Mouse (Mus musculus) thymus, adult 2 months (tissue): Measurements from ENCODE around the gene Syce2. TPM values are rescaled to one million over a fixed set of nuclear protein-coding genes. Genes with fewer than 3 reads are reported as not detected.
A peak's percentile ranks its signal among the peaks of the same experiment; 100 is the strongest.
"Not testable (repeated sequence)": the region's sequence is repeated elsewhere in the genome, so short reads cannot be mapped to it uniquely, and the experiment has no call there.

Experiments
- DNase-seq: peaks from one replicate; pipeline ENCODE4 v3.0.0; 2021
- H3K27ac ChIP-seq: fragments of 200-500 bp; 2 replicates; pipeline ENCODE4 v1.5.1; 2012; ENCODE audit warnings: low read length, control low read depth; ENCODE audit not compliant: control insufficient read depth, insufficient read depth
- H3K27me3 ChIP-seq: fragments of 200-500 bp; 2 replicates; pipeline ENCODE4 v1.6.1; 2012; ENCODE audit warnings: mild to moderate bottlenecking, low read length, moderate library complexity, mixed read lengths; ENCODE audit not compliant: control insufficient read depth, insufficient read depth
- H3K36me3 ChIP-seq: fragments of 200-500 bp; 2 replicates; pipeline ENCODE4 v1.6.1; 2012; ENCODE audit warnings: mild to moderate bottlenecking, low read length, moderate library complexity; ENCODE audit not compliant: control insufficient read depth, insufficient read depth
- H3K4me1 ChIP-seq: fragments of 200-500 bp; replicated peaks from 2 replicates; pipeline ENCODE4 v1.6.1; 2012; ENCODE audit warnings: low read length; ENCODE audit not compliant: control insufficient read depth, insufficient read depth
- H3K4me3 ChIP-seq: fragments of 200-500 bp; 2 replicates; pipeline ENCODE4 v1.5.1; 2012; ENCODE audit warnings: mild to moderate bottlenecking, low read length, control low read depth, moderate library complexity; ENCODE audit not compliant: control insufficient read depth, insufficient read depth
- CTCF ChIP-seq: fragments of 200-500 bp; IDR thresholded peaks from 2 replicates; pipeline ENCODE4 v1.5.1; 2012; ENCODE audit warnings: mild to moderate bottlenecking, control low read depth, low read length, moderate library complexity, borderline replicate concordance; ENCODE audit not compliant: control insufficient read depth, poor library complexity, insufficient read depth; ENCODE audit errors: extremely low read depth
- POLR2A ChIP-seq: fragments of 200-500 bp; IDR thresholded peaks from 2 replicates; pipeline ENCODE4 v1.6.1; 2012; ENCODE audit warnings: mild to moderate bottlenecking, low read length, control low read depth, moderate library complexity; ENCODE audit not compliant: control insufficient read depth, poor library complexity, insufficient read depth; ENCODE audit errors: extremely low read depth
- WGBS: fragments of 180-500 bp; shearing (Covaris S2); methylation state at CpG from one replicate; pipeline ENCODE4 v1.1.7; 2018; 5-methylcytosine and 5-hydroxymethylcytosine counted together
- polyA plus RNA-seq: library from polyadenylated mRNA; depleted of rRNA; stranded (reverse); fragments of >200 nt; gene quantifications from 2 replicates; pipeline ENCODE4 v1.2.3, GENCODE M21; 2012; rRNA removed

Gene Syce2
- 9.4 and 11.6 TPM in 2 replicates for polyA plus RNA-seq

GRCm38 (mm10) chr8:84871376-84872308 lies at the start of gene Syce2:
Gene Syce2 (plus strand): TSS chr8:84872111.
- Histone ChIP-seq H3K27me3 (no peaks in the 10 kb centered on the region), H3K27ac (no peak within 1 kb of the TSS), H3K36me3 (peaks cover 17% of the 10 kb centered on the region), H3K4me3 (peak within 1 kb of the TSS; percentile 49), H3K4me1 (peaks cover 16% of the 10 kb centered on the region)
- WGBS: 4% methylated on average over 45 of the region's 46 CpGs
- TF ChIP-seq CTCF (no peak), POLR2A (no peak)
- peak; percentile 84 for DNase-seq

GRCm38 (mm10) chr8:84822723-84823122 lies 49.2 kb upstream of the Syce2 start, which contains the start of gene Dand5:
Gene Dand5 (minus strand): TSS chr8:84822823.
- Histone ChIP-seq H3K27ac (no peak within 1 kb of the TSS), H3K27me3 (no peaks in the 10 kb centered on the region), H3K36me3 (no peaks in the 10 kb centered on the region), H3K4me1 (peaks cover 12% of the 10 kb centered on the region), H3K4me3 (no peak within 1 kb of the TSS)
- DNase-seq: no peak
- 97% methylated on average over 3 of the region's 3 CpGs for WGBS
- TF ChIP-seq CTCF (no peak), POLR2A (no peak)

GRCm38 (mm10) chr8:84823653-84824052 lies 48.3 kb upstream of the Syce2 start:
- Histone ChIP-seq H3K36me3 (no peaks in the 10 kb centered on the region), H3K4me3 (no peak overlapping the region), H3K4me1 (peaks cover 12% of the 10 kb centered on the region), H3K27ac (no peak overlapping the region), H3K27me3 (no peaks in the 10 kb centered on the region)
- WGBS: 2% methylated on average over 18 of the region's 18 CpGs
- peak; percentile 88 for TF ChIP-seq CTCF
- 0 out of 2 replicates have a peak, but pooled peaks have one; percentile 31 for TF ChIP-seq POLR2A
- peak; percentile 56 for DNase-seq

DNA sequence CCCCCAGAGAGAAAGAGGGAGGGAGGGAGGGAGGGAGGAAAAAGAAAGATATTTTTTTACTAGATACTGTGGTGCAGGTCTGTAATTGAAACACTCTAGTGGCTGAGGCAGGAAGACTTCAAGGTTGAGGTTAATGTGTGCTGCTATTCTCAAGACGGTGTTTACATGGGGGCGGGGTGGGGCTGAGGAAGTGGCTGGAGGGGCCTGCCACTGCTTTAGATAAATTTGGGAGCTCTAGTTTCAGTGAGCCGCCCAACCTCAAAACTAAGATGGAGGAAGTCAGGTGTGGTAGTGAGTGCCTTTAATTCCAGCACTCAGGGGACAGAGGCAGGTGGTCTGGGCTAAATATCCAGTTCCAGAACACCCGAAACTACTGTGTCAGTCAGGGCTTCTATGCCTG lies 46.3 kb upstream of the Syce2 start:
- DNase-seq: peak; percentile 48
- no peak for TF ChIP-seq POLR2A
- whole genome bisulfite sequencing: 10% methylated on average over 4 of the region's 4 CpGs

DNA sequence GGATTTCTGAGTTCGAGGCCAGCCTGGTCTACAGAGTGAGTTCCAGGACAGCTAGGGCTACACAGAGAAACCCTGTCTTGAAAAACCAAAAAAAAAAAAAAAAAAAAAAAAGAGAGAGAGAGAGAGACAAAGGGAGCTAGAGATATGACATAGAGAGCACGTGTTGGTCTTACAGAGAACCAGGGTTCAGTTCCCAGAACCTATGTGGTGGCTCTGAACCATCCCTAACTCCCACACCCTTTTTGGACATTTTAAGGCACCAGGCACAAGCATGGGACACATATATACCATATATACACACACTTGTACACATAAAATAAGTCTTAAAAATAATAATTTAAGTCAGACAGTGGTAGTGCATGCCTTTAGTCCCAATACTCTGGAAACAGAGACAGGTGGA lies 45.4 kb upstream of the Syce2 start:
- not testable (repeated sequence) for H3K36me3 ChIP-seq, H3K27me3 ChIP-seq, H3K27ac ChIP-seq, DNase-seq, H3K4me3 ChIP-seq
- H3K4me1 ChIP-seq: peaks cover 12% of the 10 kb centered on the region
- 71% methylated on average over 2 of the region's 2 CpGs for WGBS

More for the DNA sequence above, 46.3 kb upstream of the Syce2 start:
- peak overlapping the region; percentile 60 for H3K27ac ChIP-seq
- H3K36me3 ChIP-seq: no peaks in the 10 kb centered on the region
- peaks cover 12% of the 10 kb centered on the region for H3K4me1 ChIP-seq
- no peaks in the 10 kb centered on the region for H3K27me3 ChIP-seq
- no peak overlapping the region for H3K4me3 ChIP-seq

- H3K27ac ChIP-seq: peak within 1 kb of the TSS; percentile 5; the same call in 1 of the 2 replicates
- H3K4me1 ChIP-seq: peaks cover 2% of the 10 kb centered on the region
- H3K27me3 ChIP-seq: no peaks in the 10 kb centered on the region
- H3K4me3 ChIP-seq: peak within 1 kb of the TSS; percentile 93
- TF ChIP-seq POLR2A (no peak), CTCF (no peak)
- WGBS: 17% methylated on average over 11 of the region's 11 CpGs
- H3K36me3 ChIP-seq: peaks cover 27% of the 10 kb centered on the region
- peak; percentile 51 for DNase-seq
These were observed 40.4 kb upstream of the Syce2 start, which contains the start of gene Gadd45gip1 for GRCm38 (mm10) chr8:84831490-84831889. Gene Gadd45gip1 (plus strand): TSS chr8:84831522.
